Mouse (Mus musculus) ES-Bruce4 (cell line): ENCODE measurements around the gene Cdh23. TPM values are rescaled to one million over a fixed set of nuclear protein-coding genes. Genes with fewer than 3 reads are reported as not detected.

ENCODE experiments used
- H3K27ac ChIP-seq: 2 replicates; pipeline ENCODE4 v1.5.1; 2012; ENCODE audit warnings: low read length, inconsistent platforms; ENCODE audit not compliant: insufficient read depth
- H3K27me3 ChIP-seq: 2 replicates; pipeline ENCODE4 v1.6.1; 2012; ENCODE audit warnings: mild to moderate bottlenecking, low read length, inconsistent platforms; ENCODE audit not compliant: control insufficient read depth, poor library complexity, insufficient read depth, severe bottlenecking
- H3K36me3 ChIP-seq: 2 replicates; pipeline ENCODE4 v1.6.1; 2012; ENCODE audit warnings: inconsistent platforms, mild to moderate bottlenecking, low read length, moderate library complexity; ENCODE audit not compliant: control insufficient read depth, poor library complexity, insufficient read depth, severe bottlenecking
- H3K4me1 ChIP-seq: one replicate; pipeline ENCODE4 v1.8.1; 2011; ENCODE audit warnings: low read length; ENCODE audit not compliant: control insufficient read depth, insufficient read depth
- H3K4me3 ChIP-seq: 2 replicates; pipeline ENCODE4 v1.5.1; 2011; ENCODE audit warnings: low read depth, mild to moderate bottlenecking, low read length
- H3K9ac ChIP-seq: 2 replicates; pipeline ENCODE4 v1.6.1; 2012; ENCODE audit warnings: low read depth, mild to moderate bottlenecking, inconsistent platforms; ENCODE audit not compliant: poor library complexity, severe bottlenecking
- H3K9me3 ChIP-seq: replicated peaks from 2 replicates; pipeline ENCODE4 v1.6.1; 2012; ENCODE audit warnings: mild to moderate bottlenecking, low read length, inconsistent platforms; ENCODE audit not compliant: control insufficient read depth, poor library complexity, insufficient read depth, severe bottlenecking
- CTCF ChIP-seq: IDR thresholded peaks from one replicate; pipeline ENCODE4 v1.8.1; 2011; ENCODE audit warnings: low read depth, low read length
- EP300 ChIP-seq: IDR thresholded peaks from 2 replicates; pipeline ENCODE4 v1.6.1; 2011; ENCODE audit warnings: low read depth, low read length; ENCODE audit not compliant: insufficient read depth
- POLR2A ChIP-seq: IDR thresholded peaks from one replicate; pipeline ENCODE4 v1.8.1; 2011; ENCODE audit warnings: low read length; ENCODE audit not compliant: insufficient read depth
- polyA plus RNA-seq: library from polyadenylated mRNA; stranded (reverse); fragments of >200 nt; gene quantifications from 2 replicates; pipeline ENCODE4 v1.2.4, GENCODE M21; 2011; ENCODE audit warnings: low read depth; ENCODE audit not compliant: missing spikeins, insufficient read depth, insufficient read length

The Cdh23 gene
- polyA plus RNA-seq, 1 experiment = 0.33 TPM

DNA sequence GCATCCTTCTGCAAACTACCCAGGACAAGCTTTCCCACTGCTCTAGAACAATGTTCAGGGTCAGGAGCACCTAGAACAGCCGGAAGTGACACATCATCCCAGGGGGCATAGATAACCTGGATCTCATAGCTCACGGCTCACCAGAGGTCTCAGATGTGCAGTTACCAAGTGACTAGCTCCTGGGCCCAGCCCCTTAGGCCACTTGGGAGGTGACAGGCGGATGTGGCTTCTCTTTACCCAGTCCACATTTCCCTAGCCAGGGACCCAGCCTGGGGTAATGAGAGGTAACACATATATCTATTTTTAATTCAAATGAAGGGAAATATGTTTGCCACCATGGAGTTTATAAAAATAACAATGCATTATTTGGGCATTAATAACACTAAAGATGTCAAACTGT lies 71.3 kb downstream of the Cdh23 start:
- H3K4me3 ChIP-seq = no peak overlapping the region
- no peak for TF ChIP-seq POLR2A
- no peak for TF ChIP-seq CTCF
- no peak for TF ChIP-seq EP300

GRCm38 (mm10) chr10:60624217-60624708 lies 72.0 kb downstream of the Cdh23 start:
- Histone ChIP-seq H3K9me3 (no peaks in the 10 kb centered on the region), H3K4me1 (no peaks in the 10 kb centered on the region), H3K27me3 (no peaks in the 10 kb centered on the region), H3K27ac (no peak overlapping the region), H3K9ac (no peak overlapping the region), H3K36me3 (no peaks in the 10 kb centered on the region), H3K4me3 (no peak overlapping the region)
- TF ChIP-seq EP300 (no peak), CTCF (no peak), POLR2A (no peak)

More for the DNA sequence above, 71.3 kb downstream of the Cdh23 start:
- Histone ChIP-seq H3K4me1 (no peaks in the 10 kb centered on the region), H3K27ac (no peak overlapping the region), H3K27me3 (no peaks in the 10 kb centered on the region), H3K9ac (no peak overlapping the region), H3K9me3 (no peaks in the 10 kb centered on the region), H3K36me3 (no peaks in the 10 kb centered on the region)

- Histone ChIP-seq H3K4me1 (no peaks in the 10 kb centered on the region), H3K9me3 (no peaks in the 10 kb centered on the region), H3K9ac (no peak overlapping the region), H3K4me3 (no peak overlapping the region), H3K27me3 (no peaks in the 10 kb centered on the region), H3K27ac (no peak overlapping the region), H3K36me3 (no peaks in the 10 kb centered on the region)
- TF ChIP-seq POLR2A (no peak), EP300 (no peak), CTCF (no peak)
These were observed 73.5 kb downstream of the Cdh23 start for GRCm38 (mm10) chr10:60622836-60623235.

- no peaks in the 10 kb centered on the region for H3K27me3 ChIP-seq
- H3K9ac ChIP-seq = no peak overlapping the region
- H3K27ac ChIP-seq = no peak overlapping the region
- H3K4me3 ChIP-seq = no peak overlapping the region
- no peaks in the 10 kb centered on the region for H3K4me1 ChIP-seq
- no peaks in the 10 kb centered on the region for H3K9me3 ChIP-seq
- TF ChIP-seq CTCF = peak; percentile 79
- TF ChIP-seq EP300 = no peak
- TF ChIP-seq POLR2A = no peak
- no peaks in the 10 kb centered on the region for H3K36me3 ChIP-seq
These were observed 74.7 kb downstream of the Cdh23 start for GRCm38 (mm10) chr10:60621470-60622170.

DNA sequence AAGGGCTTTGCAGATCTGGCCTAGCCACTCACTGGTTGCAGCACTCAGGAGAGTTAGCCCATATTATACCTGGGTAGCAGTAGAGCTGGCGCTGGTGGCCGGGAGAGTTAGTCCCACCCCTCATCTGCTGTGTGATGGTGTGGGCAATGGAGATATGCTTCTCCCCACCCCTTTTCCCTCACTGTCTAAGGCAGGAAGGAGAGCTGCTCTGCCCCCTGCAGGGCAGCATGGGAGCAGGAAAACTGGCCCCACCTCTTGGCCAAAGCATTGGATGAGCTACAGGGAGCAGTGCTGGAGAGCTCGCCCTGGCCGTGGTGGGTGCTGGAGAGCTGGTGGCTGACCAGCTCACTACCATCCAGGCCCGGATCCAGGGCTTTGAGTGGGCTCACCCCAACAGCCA lies 80.4 kb downstream of the Cdh23 start:
- H3K9me3 ChIP-seq = no peaks in the 10 kb centered on the region
- no peaks in the 10 kb centered on the region for H3K36me3 ChIP-seq
- H3K4me1 ChIP-seq = no peaks in the 10 kb centered on the region
- H3K4me3 ChIP-seq = no peak overlapping the region
- H3K27me3 ChIP-seq = no peaks in the 10 kb centered on the region
- H3K9ac ChIP-seq = no peak overlapping the region
- no peak overlapping the region for H3K27ac ChIP-seq
- no peak for TF ChIP-seq POLR2A
- TF ChIP-seq CTCF = peak; percentile 64
- no peak for TF ChIP-seq EP300

DNA sequence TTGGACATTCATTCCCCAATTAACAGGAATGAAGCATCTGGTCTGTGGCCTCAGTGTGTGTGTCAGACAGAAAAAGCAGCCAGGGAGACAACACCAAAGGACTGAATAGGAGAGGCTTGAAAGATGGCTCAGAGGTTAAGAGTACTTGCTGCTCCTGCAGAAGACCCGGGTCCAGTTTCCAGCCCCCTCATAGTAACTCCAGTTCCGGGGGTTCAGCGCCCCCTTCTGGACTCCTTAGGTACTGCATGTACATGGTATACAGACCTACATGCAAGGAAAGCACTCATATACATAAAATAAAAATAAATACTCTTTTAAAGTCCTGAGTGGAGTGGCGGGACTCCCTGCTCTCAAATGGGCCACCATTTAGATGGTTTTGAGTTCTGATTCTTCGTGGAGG lies 83.4 kb downstream of the Cdh23 start:
- Histone ChIP-seq H3K27ac (no peak overlapping the region), H3K27me3 (no peaks in the 10 kb centered on the region), H3K9ac (no peak overlapping the region), H3K4me1 (no peaks in the 10 kb centered on the region), H3K4me3 (no peak overlapping the region), H3K36me3 (no peaks in the 10 kb centered on the region), H3K9me3 (no peaks in the 10 kb centered on the region)
- TF ChIP-seq EP300 = no peak
- peak; percentile 52 for TF ChIP-seq CTCF
